In the genomic region with DNA sequence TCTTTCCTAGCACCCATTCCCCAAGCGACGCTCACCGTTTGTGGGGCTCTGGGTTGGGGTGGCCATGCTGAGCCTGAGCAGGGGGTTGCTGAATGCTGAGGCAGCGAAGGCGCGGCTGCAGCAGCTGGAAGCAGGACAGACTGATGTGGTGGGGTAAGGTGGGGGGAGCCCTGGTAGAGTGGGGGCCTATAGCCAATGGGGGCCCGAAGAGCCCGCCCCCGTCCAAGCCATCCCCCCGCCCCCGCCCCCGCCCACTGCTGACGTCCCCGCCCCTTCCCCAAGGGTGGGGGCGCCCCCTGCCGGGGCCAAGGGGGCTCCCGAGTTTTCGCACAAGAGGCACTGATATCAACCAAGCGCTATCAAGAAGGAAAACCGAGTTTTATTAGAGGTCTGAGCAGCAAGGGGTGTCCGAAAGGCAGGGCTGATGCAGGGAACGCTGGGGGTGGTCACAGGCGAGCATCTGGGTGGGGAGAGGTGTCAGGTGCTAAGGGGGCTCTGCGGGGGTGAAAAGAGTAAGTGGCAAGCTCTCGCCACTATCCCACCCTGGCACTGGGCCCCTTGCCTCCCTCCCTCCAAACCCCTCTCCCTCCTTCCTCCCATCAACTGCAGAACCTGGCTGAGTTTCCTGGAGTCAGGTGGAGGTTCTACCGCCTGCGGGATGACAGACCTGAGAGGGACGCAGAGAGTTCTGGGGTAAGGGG, we compare ENCODE assay signal across 8 mouse cellular contexts. TPM values are rescaled to one million over a fixed set of nuclear protein-coding genes. Genes with fewer than 3 reads are reported as not detected.
DNase-seq lines count a peak whose midpoint lies in the region; ATAC-seq and TF ChIP-seq lines count a peak whose summit lies in the region.

TSS of gene Fxyd7 (minus strand) at position 147 of the 701 bp plus-strand sequence.

- peaks cover 70% of the 10 kb centered on the region for H3K4me1 ChIP-seq in heart, embryonic 13.5 days
- H3K4me1 ChIP-seq in E14TG2a.4 (replicated peaks; ENCODE audit: low read depth, low read length), result peaks cover 62% of the 10 kb centered on the region
- peaks cover 55% of the 10 kb centered on the region for H3K4me1 ChIP-seq in embryonic facial prominence, embryonic 14.5 days (ENCODE audit: control insufficient read depth, insufficient read depth, low read length)
- H3K4me1 ChIP-seq in neural tube, embryonic 12.5 days, result peaks cover 52% of the 10 kb centered on the region

- H3K4me2 ChIP-seq in heart, embryonic 13.5 days, result peak within 1 kb of the TSS; percentile 69
- H3K4me2 ChIP-seq in embryonic facial prominence, embryonic 14.5 days (ENCODE audit: low read depth, low read length), result peak within 1 kb of the TSS; percentile 49
- peak within 1 kb of the TSS; percentile 58 for H3K4me2 ChIP-seq in neural tube, embryonic 12.5 days (replicated peaks)

- WGBS in heart, embryonic 13.5 days, result 8% methylated on average over 28 of the region's 28 CpGs
- 2% methylated on average over 27 of the region's 28 CpGs for WGBS in embryonic facial prominence, embryonic 14.5 days
- 1% methylated on average over 27 of the region's 28 CpGs for WGBS in neural tube, embryonic 12.5 days

- ATAC-seq in heart, embryonic 13.5 days (ENCODE audit: extremely low read depth, insufficient number of reproducible peaks, low FRiP score, low TSS enrichment), result no peak
- no peak for ATAC-seq in embryonic facial prominence, embryonic 14.5 days (ENCODE audit: low read depth)
- no peak; the same call in 1 of the 2 replicates for ATAC-seq in neural tube, embryonic 12.5 days (ENCODE audit: low FRiP score, low read depth)

- no peak within 1 kb of the TSS for H3K27ac ChIP-seq in heart, embryonic 13.5 days (replicated peaks)
- H3K27ac ChIP-seq in embryonic facial prominence, embryonic 14.5 days (replicated peaks; ENCODE audit: low read depth, low read length), result no peak within 1 kb of the TSS
- no peak within 1 kb of the TSS for H3K27ac ChIP-seq in neural tube, embryonic 12.5 days

- peaks cover 67% of the 10 kb centered on the region for H3K27me3 ChIP-seq in heart, embryonic 13.5 days (replicated peaks)
- peaks cover 89% of the 10 kb centered on the region for H3K27me3 ChIP-seq in E14TG2a.4 (ENCODE audit: insufficient read depth, low read length)
- H3K27me3 ChIP-seq in embryonic facial prominence, embryonic 14.5 days (replicated peaks; ENCODE audit: control insufficient read depth, insufficient read depth, low read length), result peaks cover 47% of the 10 kb centered on the region
- H3K27me3 ChIP-seq in neural tube, embryonic 12.5 days (replicated peaks), result peaks cover 63% of the 10 kb centered on the region

- no peaks in the 10 kb centered on the region for H3K9me3 ChIP-seq in heart, embryonic 13.5 days
- H3K9me3 ChIP-seq in E14TG2a.4 (ENCODE audit: low read length), result no peaks in the 10 kb centered on the region
- no peaks in the 10 kb centered on the region for H3K9me3 ChIP-seq in embryonic facial prominence, embryonic 14.5 days (ENCODE audit: control insufficient read depth, low read length)
- H3K9me3 ChIP-seq in neural tube, embryonic 12.5 days, result no peaks in the 10 kb centered on the region

- no peak; the same call in 1 of the 2 replicates for TF ChIP-seq CTCF in E14TG2a.4 (conservative IDR thresholded peaks at IDR 0.05; ENCODE audit: low read length)

- no peak for DNase-seq in heart, adult 9 months (ENCODE audit: low spot score in 2 of 2)
- peak; percentile 24 for DNase-seq in embryonic facial prominence, embryonic 14.5 days (ENCODE audit: low spot score)
- DNase-seq in layer of hippocampus, postnatal 10 days (ENCODE audit: low spot score in 2 of 2), result peak in 1 of 2 experiments; percentile 60
- no peak for DNase-seq in testis, postnatal 14 days (ENCODE audit: low spot score)
- DNase-seq in adrenal gland, adult 18-20 months (ENCODE audit: low spot score in 2 of 2), result no peak

- H3K9ac ChIP-seq in heart, embryonic 13.5 days, result peak within 1 kb of the TSS; percentile 82
- peak within 1 kb of the TSS; percentile 40; the same call in 1 of the 2 replicates for H3K9ac ChIP-seq in embryonic facial prominence, embryonic 14.5 days (ENCODE audit: low read depth, low read length)
- H3K9ac ChIP-seq in neural tube, embryonic 12.5 days, result peak within 1 kb of the TSS; percentile 44

- peak within 1 kb of the TSS; percentile 53 for H3K4me3 ChIP-seq in heart, embryonic 13.5 days
- H3K4me3 ChIP-seq in E14TG2a.4 (replicated peaks; ENCODE audit: low read length), result peak within 1 kb of the TSS; percentile 69
- H3K4me3 ChIP-seq in embryonic facial prominence, embryonic 14.5 days (ENCODE audit: low read depth, low read length), result peak within 1 kb of the TSS; percentile 32
- H3K4me3 ChIP-seq in neural tube, embryonic 12.5 days, result peak within 1 kb of the TSS; percentile 31

- H3K36me3 ChIP-seq in heart, embryonic 13.5 days, result no peaks in the 10 kb centered on the region
- no peaks in the 10 kb centered on the region for H3K36me3 ChIP-seq in E14TG2a.4 (ENCODE audit: insufficient read depth, low read length)
- no peaks in the 10 kb centered on the region for H3K36me3 ChIP-seq in embryonic facial prominence, embryonic 14.5 days (ENCODE audit: control insufficient read depth, insufficient read depth, low read length)
- no peaks in the 10 kb centered on the region for H3K36me3 ChIP-seq in neural tube, embryonic 12.5 days

RNA-seq across cellular contexts. Expression of gene Fxyd7, which starts in this region (rescaled TPM):
- polyA plus RNA-seq in heart, embryonic 13.5 days (2015; fragmentation: Nextera tagmentation; extraction: Ambion mirVana), result 2.0 and 3.6 TPM in 2 replicates
- 37.0 and 40.9 TPM in 2 replicates for polyA plus RNA-seq in embryonic facial prominence, embryonic 14.5 days (2014; fragmentation: Nextera tagmentation; extraction: Ambion mirVana)
- 100 to 1,000 TPM; 376 to 407 TPM for total RNA-seq in layer of hippocampus, postnatal 10 days (2021)
- 64.5 and 79.5 TPM in 2 replicates for polyA plus RNA-seq in neural tube, embryonic 12.5 days (2016; fragmentation: Nextera tagmentation; extraction: Ambion mirVana)
- total RNA-seq in adrenal gland, adult 18-20 months (2021), result 1 to 10 TPM; 1.9 to 2.3 TPM

Comparison
In these comparisons a context has a peak if more than half of its experiments do, and no peak if none do; other contexts are left out.
1. RNA of gene Fxyd7 (total RNA-seq): 376 to 407 TPM in layer of hippocampus, postnatal 10 days; 1.9 to 2.3 TPM in adrenal gland, adult 18-20 months; every median in the first group is over 100 times any median in the second.
2. Peak in every context shown above with its lines, with median percentiles within 50 percentile points of each other: H3K4me2 ChIP-seq, H3K4me3 ChIP-seq and H3K9ac ChIP-seq.